Mouse (Mus musculus): Measurements from ENCODE around the gene Fbxw10. TPM values are rescaled to one million over a fixed set of nuclear protein-coding genes. Genes with fewer than 3 reads are reported as not detected.

The Fbxw10 gene
- polyA plus RNA-seq, 2 experiments, result 0.56 to 0.67 TPM

DNA sequence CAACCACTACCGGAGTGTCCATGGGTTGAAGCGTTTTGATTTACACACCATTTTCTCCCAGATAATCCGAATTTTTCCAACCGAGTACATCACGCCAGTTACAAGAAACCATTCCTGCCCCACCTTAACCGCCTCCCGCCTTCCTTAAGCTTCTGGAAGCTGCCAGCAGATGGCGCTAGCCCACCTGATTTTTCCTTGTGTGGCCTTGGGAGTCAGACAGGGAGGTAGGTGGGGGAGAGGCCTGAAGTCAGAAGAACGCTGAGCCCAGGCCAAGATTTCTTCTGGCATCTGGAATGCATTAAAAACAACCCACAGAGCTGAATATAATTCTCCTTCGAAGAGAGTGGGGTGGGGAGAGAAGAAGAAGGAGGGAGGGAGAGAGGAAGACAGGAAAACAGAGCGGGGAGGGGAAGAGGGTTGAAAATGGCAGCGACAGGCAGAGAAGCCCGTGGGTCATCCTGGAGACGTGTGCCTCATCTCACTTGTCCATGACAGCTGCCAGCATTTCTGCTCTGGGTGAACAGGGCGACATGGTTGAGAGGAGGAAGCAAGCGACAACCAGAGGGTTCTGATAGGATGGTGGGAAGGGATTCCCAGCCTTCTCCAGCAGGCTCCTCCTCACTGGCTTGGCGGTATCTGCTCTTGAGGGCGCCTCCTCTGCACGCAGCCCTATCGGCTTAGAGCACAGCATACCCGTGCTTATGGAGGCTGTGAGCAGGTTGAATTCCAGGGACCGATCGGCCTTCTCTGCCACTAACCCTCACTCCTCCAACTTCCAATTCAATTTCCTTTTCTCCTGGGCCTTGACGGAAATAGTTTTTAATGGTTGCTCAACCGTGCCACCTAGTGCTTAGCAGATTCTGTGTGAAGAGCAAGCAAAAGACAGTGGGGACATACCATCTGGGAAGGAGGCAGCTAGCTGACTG lies 74.4 kb downstream of the Fbxw10 start:
- Histone ChIP-seq H3K9ac (ENCODE audit: low read depth, low read length, severe bottlenecking) (peak overlapping the region; percentile 44), H3K4me3 (replicated peaks; ENCODE audit: low read length) (peak overlapping the region; percentile 29), H3K4me1 (ENCODE audit: control insufficient read depth, insufficient read depth, low read length) (peaks cover 8% of the 10 kb centered on the region), H3K27me3 (ENCODE audit: control insufficient read depth, insufficient read depth, low read length) (no peaks in the 10 kb centered on the region), H3K27ac (replicated peaks; ENCODE audit: low read depth, low read length) (peak overlapping the region; percentile 97), H3K4me2 (replicated peaks; ENCODE audit: low read depth, low read length, severe bottlenecking) (peak overlapping the region; percentile 62), H3K9me3 (ENCODE audit: control insufficient read depth, low read length) (0 out of 2 replicates have a peak, but pooled peaks cover 7% of the 10 kb centered on the region), H3K36me3 (ENCODE audit: control insufficient read depth, insufficient read depth, low read length) (no peaks in the 10 kb centered on the region)
- 0 out of 2 replicates have a peak, but pooled peaks have one; percentile 14 for TF ChIP-seq POLR2A (IDR thresholded peaks at IDR 0.05; ENCODE audit: borderline replicate concordance, extremely low read depth, insufficient read depth, insufficient read length)
- DNase-seq (ENCODE audit: low spot score), result peak; percentile 99
- peak; percentile 90 for ATAC-seq (ENCODE audit: low FRiP score, low read depth)
- 16% methylated on average over 25 of the region's 25 CpGs for WGBS

DNA sequence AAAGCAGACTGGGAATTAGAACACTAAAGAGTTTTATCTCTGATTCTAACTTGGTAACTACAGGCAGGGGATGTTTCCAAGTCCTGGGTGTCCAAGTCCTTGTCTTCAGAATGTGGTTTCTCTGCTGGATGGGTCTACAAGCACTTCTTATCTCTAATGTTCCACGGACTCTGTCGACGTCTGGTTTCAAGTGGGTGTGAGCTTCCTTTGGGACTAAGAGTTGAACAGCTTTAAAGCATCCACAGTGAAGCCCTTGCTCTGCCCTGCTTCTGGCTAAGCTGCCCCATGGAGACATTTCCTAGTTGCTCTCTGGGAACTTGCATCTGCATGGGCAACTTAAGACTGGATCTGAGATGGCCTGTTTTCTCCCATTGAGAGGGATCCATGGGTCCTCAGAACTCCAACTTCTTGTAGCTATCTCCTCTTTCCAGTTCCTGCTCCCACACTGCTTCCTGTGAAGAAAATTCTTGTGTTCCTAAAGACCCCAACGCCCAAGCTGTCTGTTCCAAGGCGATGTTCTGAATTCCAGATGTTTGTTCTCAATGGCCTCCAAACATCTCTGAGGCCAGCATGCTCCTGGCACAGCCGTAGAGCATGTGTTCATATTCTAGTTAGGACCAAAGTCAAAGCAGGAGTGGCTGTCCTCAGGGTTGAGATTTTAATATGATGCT lies 77.4 kb downstream of the Fbxw10 start:
- no peaks in the 10 kb centered on the region for H3K36me3 ChIP-seq (ENCODE audit: control insufficient read depth, insufficient read depth, low read length)
- peaks cover 8% of the 10 kb centered on the region for H3K4me1 ChIP-seq (ENCODE audit: control insufficient read depth, insufficient read depth, low read length)
- no peaks in the 10 kb centered on the region for H3K27me3 ChIP-seq (ENCODE audit: control insufficient read depth, insufficient read depth, low read length)
- H3K4me2 ChIP-seq (replicated peaks; ENCODE audit: low read depth, low read length, severe bottlenecking), result no peak overlapping the region
- no peak for DNase-seq (ENCODE audit: low spot score)
- 84% methylated on average over 6 of the region's 6 CpGs for WGBS
- no peak for TF ChIP-seq POLR2A (IDR thresholded peaks at IDR 0.05; ENCODE audit: borderline replicate concordance, extremely low read depth, insufficient read depth, insufficient read length)
- no peak for ATAC-seq (ENCODE audit: low FRiP score, low read depth)
- no peak overlapping the region for H3K4me3 ChIP-seq (replicated peaks; ENCODE audit: low read length)
- no peak overlapping the region for H3K27ac ChIP-seq (replicated peaks; ENCODE audit: low read depth, low read length)
- H3K9ac ChIP-seq (ENCODE audit: low read depth, low read length, severe bottlenecking), result no peak overlapping the region
- H3K9me3 ChIP-seq (ENCODE audit: control insufficient read depth, low read length), result 0 out of 2 replicates have a peak, but pooled peaks cover 4% of the 10 kb centered on the region

Other genes with a start within 250 kb of the Fbxw10 start
- gene Lrrc75a, start 198.5 kb upstream of the Fbxw10 start, polyA plus RNA-seq (2012; rRNA removed), result 19.2 and 25.6 TPM in 2 replicates
- gene Lrrc75a, start 198.5 kb upstream of the Fbxw10 start, polyA plus RNA-seq (2014; fragmentation: Nextera tagmentation; extraction: Ambion mirVana), result 13.7 and 20.5 TPM in 2 replicates
- gene Mmgt2, start 198.4 kb upstream of the Fbxw10 start, polyA plus RNA-seq (2012; rRNA removed), result 69.7 and 87.4 TPM in 2 replicates
- gene Mmgt2, start 198.4 kb upstream of the Fbxw10 start, polyA plus RNA-seq (2014; fragmentation: Nextera tagmentation; extraction: Ambion mirVana), result 56.9 and 66.1 TPM in 2 replicates
- gene Zfp287, start 115.2 kb upstream of the Fbxw10 start, polyA plus RNA-seq (2012; rRNA removed), result 7.7 and 8.9 TPM in 2 replicates
- gene Zfp287, start 115.2 kb upstream of the Fbxw10 start, polyA plus RNA-seq (2014; fragmentation: Nextera tagmentation; extraction: Ambion mirVana), result 9.2 and 10.7 TPM in 2 replicates
- gene Gm10428, start 94.0 kb upstream of the Fbxw10 start, polyA plus RNA-seq (2012; rRNA removed), result not detected in 2 replicates
- gene Gm10428, start 94.0 kb upstream of the Fbxw10 start, polyA plus RNA-seq (2014; fragmentation: Nextera tagmentation; extraction: Ambion mirVana), result not detected in 2 replicates
- gene Zfp286, start 57.6 kb upstream of the Fbxw10 start, polyA plus RNA-seq (2012; rRNA removed), result 14.0 and 17.0 TPM in 2 replicates
- 22.2 and 31.9 TPM in 2 replicates for gene Zfp286, start 57.6 kb upstream of the Fbxw10 start, polyA plus RNA-seq (2014; fragmentation: Nextera tagmentation; extraction: Ambion mirVana)
- gene Trim16, start 26.8 kb upstream of the Fbxw10 start, polyA plus RNA-seq (2012; rRNA removed), result 14.3 and 16.2 TPM in 2 replicates
- gene Trim16, start 26.8 kb upstream of the Fbxw10 start, polyA plus RNA-seq (2014; fragmentation: Nextera tagmentation; extraction: Ambion mirVana), result 19.8 and 22.8 TPM in 2 replicates
- gene Tvp23b, start 32.4 kb downstream of the Fbxw10 start, polyA plus RNA-seq (2012; rRNA removed), result 38.2 and 40.1 TPM in 2 replicates
- gene Tvp23b, start 32.4 kb downstream of the Fbxw10 start, polyA plus RNA-seq (2014; fragmentation: Nextera tagmentation; extraction: Ambion mirVana), result 60.4 and 65.6 TPM in 2 replicates
- 0.52 TPM in 1 of 2 replicates, not detected in the other for gene Cdrt4, start 104.1 kb downstream of the Fbxw10 start, polyA plus RNA-seq (2012; rRNA removed)
- gene Cdrt4, start 104.1 kb downstream of the Fbxw10 start, polyA plus RNA-seq (2014; fragmentation: Nextera tagmentation; extraction: Ambion mirVana), result 0.36 and 0.58 TPM in 2 replicates
- 0.04 and 0.06 TPM in 2 replicates for gene Tekt3, start 214.6 kb downstream of the Fbxw10 start, polyA plus RNA-seq (2012; rRNA removed)
- gene Tekt3, start 214.6 kb downstream of the Fbxw10 start, polyA plus RNA-seq (2014; fragmentation: Nextera tagmentation; extraction: Ambion mirVana), result 0.26 and 0.30 TPM in 2 replicates